Mouse (Mus musculus): ENCODE data around the gene Mfsd14a. TPM values are rescaled to one million over a fixed set of nuclear protein-coding genes. Genes with fewer than 3 reads are reported as not detected.

The Mfsd14a gene
- total RNA-seq, 2 experiments from 2014 or later, result 26.2 to 26.3 TPM

GRCm38 (mm10) chr3:116615318-116616068 is 47.0 kb downstream of the Mfsd14a start:
- intact Hi-C loops (cut with DNase I), result no loop called here
- DNase-seq, result no peak

GRCm38 (mm10) chr3:116614295-116614892 is 48.1 kb downstream of the Mfsd14a start, which contains the start of gene Trmt13:
Trmt13 (minus strand) TSS chr3:116614587.
- intact Hi-C loops (cut with DNase I), result no loop called here
- DNase-seq, result no peak

DNA sequence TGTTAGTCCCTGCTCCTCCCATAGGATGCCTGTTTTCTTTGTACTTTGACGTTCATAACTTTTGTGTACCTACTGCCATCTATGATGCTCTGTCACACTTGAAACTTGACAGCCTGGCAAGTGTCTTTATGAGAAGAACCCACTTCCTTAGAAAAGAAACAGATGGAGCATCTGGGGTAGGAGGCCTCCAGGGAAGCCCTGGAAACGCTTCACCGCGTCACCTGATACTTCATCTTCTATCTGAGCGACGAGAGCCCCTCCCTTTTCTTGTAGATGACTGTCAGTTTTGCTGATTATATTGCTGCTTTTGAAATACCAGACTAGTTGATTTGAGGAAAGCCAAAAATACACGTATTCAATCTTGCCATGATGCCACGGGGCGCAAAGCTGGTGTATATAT is 57.9 kb downstream of the Mfsd14a start:
- intact Hi-C loops (cut with DNase I), result no loop called here
- no peak for DNase-seq

DNA sequence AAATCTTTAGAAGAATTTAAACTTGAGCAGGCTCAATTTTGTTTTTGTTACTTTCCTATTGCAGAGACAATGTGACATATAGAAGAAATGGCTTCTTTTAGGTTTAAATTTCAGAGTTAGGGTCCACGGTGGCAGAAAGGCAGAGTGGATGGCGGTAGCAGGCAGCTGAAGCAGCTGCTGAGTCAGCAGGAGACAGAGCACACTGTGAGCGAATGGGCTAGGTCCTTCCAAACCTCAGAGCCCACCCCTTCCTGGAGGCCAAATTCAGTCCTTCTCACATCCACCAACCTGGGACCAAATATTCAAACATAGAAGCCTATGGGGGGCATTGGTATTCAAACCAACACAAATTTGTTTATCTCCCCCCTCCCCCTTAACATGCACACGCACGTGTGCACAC is 60.7 kb downstream of the Mfsd14a start:
- no peak for DNase-seq
- intact Hi-C loops (cut with DNase I), result no loop called here

DNA sequence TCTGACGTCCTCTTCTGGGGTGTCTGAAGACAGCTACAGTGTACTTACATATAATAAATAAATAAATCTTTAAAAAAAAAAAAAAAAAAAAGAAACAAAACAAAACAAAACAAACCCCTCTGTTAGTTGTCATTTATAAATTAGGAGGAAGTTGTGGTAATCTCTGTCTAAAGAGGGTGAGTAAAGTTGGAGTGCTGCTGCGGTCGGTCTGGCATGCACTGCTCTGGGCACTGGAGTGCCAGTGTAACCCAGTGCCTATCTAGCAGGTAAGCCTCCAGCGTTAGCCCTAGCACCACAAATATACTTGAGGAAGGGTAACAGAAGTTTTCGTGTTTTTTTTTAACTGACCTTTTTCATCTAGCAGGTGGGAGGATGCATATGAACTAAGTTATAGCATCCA is 61.5 kb downstream of the Mfsd14a start:
- intact Hi-C loops (cut with DNase I), result no loop called here

GRCm38 (mm10) chr3:116599705-116600104 is 62.8 kb downstream of the Mfsd14a start:
- DNase-seq, result no peak
- intact Hi-C loops (cut with DNase I), result loop anchor here (5.0 kb wide), 1 partner anchor 238 kb away; no protein-coding TSS in a partner anchor

More for the DNA sequence above, 61.5 kb downstream of the Mfsd14a start:
- no peak for DNase-seq

DNA sequence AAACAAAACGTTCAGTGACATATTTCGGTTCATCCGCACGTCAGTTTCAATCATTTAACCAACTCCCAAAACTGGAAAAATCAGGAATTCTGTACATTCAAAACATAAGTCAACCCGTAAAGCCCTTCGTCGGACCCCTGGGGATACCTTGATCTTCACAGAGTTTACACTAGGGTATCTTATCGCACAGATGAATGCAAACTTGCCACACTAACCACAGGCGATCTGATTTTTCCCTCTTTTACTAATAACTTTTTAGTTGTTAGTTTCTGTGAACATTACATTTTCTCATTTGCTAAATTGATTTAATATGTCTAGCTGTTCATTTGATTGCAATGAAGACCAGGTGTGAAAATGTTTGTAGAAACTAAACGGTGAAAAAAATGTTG is 66.9 kb downstream of the Mfsd14a start:
- intact Hi-C loops (cut with DNase I), result loop anchor here (5.0 kb wide), 1 partner anchor 242 kb away; no protein-coding TSS in a partner anchor
- DNase-seq, result no peak

- DNase-seq, result peak; percentile 96 to 99
- intact Hi-C loops (cut with DNase I), result loop anchor here (1.0 to 5.0 kb wide), 5 partner anchors 67 to 263 kb away; partner anchors contain the start of genes Dbt and Mfsd14a
These were observed 67.5 kb downstream of the Mfsd14a start, which contains the start of gene Sass6 for GRCm38 (mm10) chr3:116594728-116595602. Sass6 (plus strand) TSS chr3:116594982.

DNA sequence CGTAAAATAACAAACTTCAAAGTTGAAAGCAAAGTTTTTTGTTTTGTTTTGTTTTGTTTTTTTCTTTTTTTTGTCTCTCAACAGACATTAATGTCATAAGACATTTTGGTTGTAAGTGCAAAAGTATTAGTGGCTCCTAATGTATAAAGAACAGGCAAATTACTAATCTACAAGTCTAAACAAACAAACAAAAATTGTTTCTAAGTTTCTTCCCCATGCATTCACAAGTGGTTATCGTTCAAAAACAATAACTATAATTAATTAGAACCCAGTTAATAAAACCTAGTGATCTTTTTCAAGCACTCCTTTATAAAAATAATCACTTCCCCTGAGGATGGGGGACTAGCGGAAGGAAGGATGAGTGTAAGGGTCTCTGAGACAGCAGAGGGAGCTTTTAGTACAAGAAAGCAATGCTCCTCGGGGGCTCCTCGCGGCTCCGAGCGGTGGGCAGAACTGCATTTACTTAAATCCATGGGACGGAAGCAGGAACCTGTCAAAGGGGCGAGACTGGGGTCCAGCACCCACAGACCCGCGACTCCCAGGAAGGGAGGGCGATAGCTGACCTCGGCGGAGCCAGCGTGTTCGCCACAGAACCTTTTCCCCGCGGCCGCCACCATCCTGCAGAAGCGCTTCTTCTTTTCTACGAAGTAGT is 68.3 kb downstream of the Mfsd14a start:
- intact Hi-C loops (cut with DNase I), result loop anchor here (1.0 to 5.0 kb wide), 4 partner anchors 68 to 262 kb away; partner anchors contain the start of genes Dbt and Mfsd14a
- DNase-seq, result no peak

- DNase-seq, result no peak
- intact Hi-C loops (cut with DNase I), result no loop called here
These were observed 80.3 kb downstream of the Mfsd14a start for GRCm38 (mm10) chr3:116582201-116582600.

Other genes starting within 250 kb of the Mfsd14a start
- 1 to 10 TPM; 3.8 to 4.7 TPM for gene Cdc14a, start 238.6 kb downstream of the Mfsd14a start, total RNA-seq (2021)
- 10 to 100 TPM; 21.4 to 22.9 TPM for gene Rtca, start 154.5 kb downstream of the Mfsd14a start, total RNA-seq (2021)
- 10 to 100 TPM; 26.9 to 33.8 TPM for gene Dbt, start 149.6 kb downstream of the Mfsd14a start, total RNA-seq (2021)
- 10 to 100 TPM; 72.4 to 73.3 TPM for gene Lrrc39, start 99.7 kb downstream of the Mfsd14a start, total RNA-seq (2021)
- 1 to 10 TPM; 2.9 to 3.1 TPM for gene Sass6, start 67.7 kb downstream of the Mfsd14a start, total RNA-seq (2021)
- gene Trmt13, start 48.1 kb downstream of the Mfsd14a start, total RNA-seq (2021), result 1 to 10 TPM; 6.3 TPM
- gene Gm43191, start 18.6 kb upstream of the Mfsd14a start, total RNA-seq (2021), result 1 to 10 TPM in 1 of 2 experiments, not detected in 1; 1.0 TPM
- gene Slc35a3, start 50.2 kb upstream of the Mfsd14a start, total RNA-seq (2021), result 10 to 100 TPM; 17.3 to 17.5 TPM
- 100 to 1,000 TPM; 183 to 189 TPM for gene Agl, start 145.5 kb upstream of the Mfsd14a start, total RNA-seq (2021)
- 1 to 10 TPM; 4.8 to 5.2 TPM for gene Frrs1, start 196.8 kb upstream of the Mfsd14a start, total RNA-seq (2021)

All from heart, postnatal 14 days (tissue).